Mouse (Mus musculus) brain, embryonic 14.5 days (tissue): ENCODE data around the gene Glb1l3.

Source experiments
- CTCF ChIP-seq: fragments of 200-500 bp; IDR thresholded peaks from 2 replicates; pipeline ENCODE4 v1.5.1; 2012; ENCODE audit warnings: inconsistent platforms, mild to moderate bottlenecking, moderate library complexity, borderline replicate concordance; ENCODE audit not compliant: insufficient read depth, insufficient read length; ENCODE audit errors: extremely low read depth
- POLR2A ChIP-seq: fragments of 200-500 bp; IDR thresholded peaks from 2 replicates; pipeline ENCODE4 v1.6.1; 2012; ENCODE audit warnings: mild to moderate bottlenecking, inconsistent platforms, borderline replicate concordance; ENCODE audit not compliant: poor library complexity, insufficient read depth, insufficient read length, severe bottlenecking; ENCODE audit errors: extremely low read depth

- no peak for TF ChIP-seq CTCF
- no peak for TF ChIP-seq POLR2A
Measured at GRCm38 (mm10) chr9:26800357-26800756, 60.3 kb downstream of the Glb1l3 start.
